Mouse (Mus musculus) cortical plate, adult 2 months (tissue): Measurements from ENCODE around the gene Gtf2h2. TPM values are rescaled to one million over a fixed set of nuclear protein-coding genes. Genes with fewer than 3 reads are reported as not detected.
"Not testable (repeated sequence)": the region's sequence is repeated elsewhere in the genome, so short reads cannot be mapped to it uniquely, and the experiment has no call there.

Experiments
- H3K27ac ChIP-seq: fragments of 200-500 bp; 2 replicates; pipeline ENCODE4 v1.5.1; 2012; ENCODE audit warnings: low read length, control low read depth, inconsistent platforms; ENCODE audit not compliant: insufficient read depth
- H3K4me1 ChIP-seq: fragments of 200-500 bp; 2 replicates; pipeline ENCODE4 v1.6.1; 2011; ENCODE audit warnings: low read length; ENCODE audit not compliant: control insufficient read depth, insufficient read depth
- H3K4me3 ChIP-seq: fragments of 200-500 bp; 2 replicates; pipeline ENCODE4 v1.5.1; 2011; ENCODE audit warnings: mild to moderate bottlenecking, low read length, control low read depth; ENCODE audit not compliant: insufficient read depth
- CTCF ChIP-seq: fragments of 200-500 bp; IDR thresholded peaks from 2 replicates; pipeline ENCODE4 v1.5.1; 2011; ENCODE audit warnings: mild to moderate bottlenecking, control low read depth, low read length; ENCODE audit not compliant: insufficient read depth; ENCODE audit errors: extremely low read depth
- POLR2A ChIP-seq: fragments of 200-500 bp; IDR thresholded peaks from 2 replicates; pipeline ENCODE4 v1.6.1; 2011; ENCODE audit warnings: mild to moderate bottlenecking, low read length, control low read depth; ENCODE audit not compliant: insufficient read depth; ENCODE audit errors: extremely low read depth
- polyA plus RNA-seq: library from polyadenylated mRNA; depleted of rRNA; stranded (reverse); fragments of >200 nt; gene quantifications from 2 replicates; pipeline ENCODE4 v1.2.3, GENCODE M21; 2012

The Gtf2h2 gene
- polyA plus RNA-seq, 1 experiment = 60.7 TPM

DNA sequence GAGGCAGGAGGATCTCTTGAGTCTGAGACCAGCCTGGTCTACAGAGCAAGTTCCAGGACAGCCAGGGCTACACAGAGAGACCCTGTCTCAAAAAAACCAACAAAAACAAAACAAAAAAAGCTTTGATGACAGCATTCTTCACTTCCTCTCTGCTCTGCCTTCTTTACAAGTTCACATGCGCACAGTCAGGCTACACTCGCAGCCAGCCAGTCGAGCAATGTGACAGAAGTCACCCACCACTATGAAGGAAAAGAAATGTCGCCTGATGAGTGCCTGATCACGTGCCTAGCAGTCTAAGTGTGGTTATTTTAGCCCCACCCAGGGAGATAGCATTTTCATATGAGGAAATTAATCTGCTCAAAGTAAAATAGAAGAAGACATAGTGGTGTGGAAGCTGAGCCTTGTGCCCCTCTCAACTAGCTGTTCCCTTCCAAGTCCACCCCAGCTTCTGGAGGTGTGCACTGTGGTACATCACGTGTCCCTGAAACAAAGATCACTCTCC lies 25.3 kb upstream of the Gtf2h2 start:
- H3K27ac ChIP-seq = no peak overlapping the region
- H3K4me3 ChIP-seq = no peak overlapping the region
- no peak for TF ChIP-seq CTCF
- no peak for TF ChIP-seq POLR2A
- H3K4me1 ChIP-seq = no peaks in the 10 kb centered on the region

DNA sequence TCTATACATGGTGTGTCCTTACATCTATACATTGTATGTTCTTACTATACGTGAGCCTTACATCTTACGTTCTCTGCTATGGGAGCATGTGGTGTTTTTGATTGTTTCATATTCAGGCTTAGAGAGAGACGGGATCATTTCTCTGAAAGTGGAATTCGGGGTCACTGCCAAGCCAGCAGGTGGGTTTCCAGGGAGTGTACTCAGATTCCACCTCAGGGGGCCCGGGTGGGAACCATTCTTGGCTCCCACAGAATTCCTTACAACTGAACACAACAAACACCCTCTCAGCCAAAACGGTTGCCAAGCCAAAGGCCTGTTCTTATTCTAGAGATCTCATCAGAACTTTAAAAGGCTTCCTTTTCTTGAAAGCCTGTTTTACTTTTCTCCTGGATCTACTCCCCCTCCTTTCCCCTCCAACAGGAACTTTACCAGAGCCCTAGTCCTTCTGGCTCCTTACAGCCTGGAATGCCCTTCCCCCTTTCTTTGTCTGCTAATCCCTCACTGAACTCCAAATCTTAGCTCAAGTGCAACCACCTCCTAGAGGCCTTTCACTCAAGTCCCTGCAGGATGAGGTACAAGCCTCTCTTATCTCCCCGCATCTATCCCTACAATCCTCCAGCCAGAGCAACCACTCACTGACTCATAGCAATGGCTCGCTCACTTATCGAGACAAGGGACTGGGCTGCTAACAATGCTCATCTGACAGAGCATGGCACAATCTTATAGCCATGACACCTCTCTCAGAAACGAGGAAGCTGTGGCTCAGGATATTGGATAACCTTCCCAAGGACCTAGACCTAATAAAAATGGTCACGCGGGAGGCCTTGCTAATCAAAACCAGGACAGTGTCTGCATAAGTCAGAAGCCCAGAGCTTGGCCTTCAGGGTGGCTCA lies 24.1 kb upstream of the Gtf2h2 start:
- H3K4me1 ChIP-seq = no peaks in the 10 kb centered on the region
- no peak overlapping the region; the same call in 1 of the 2 replicates for H3K27ac ChIP-seq
- no peak overlapping the region for H3K4me3 ChIP-seq
- TF ChIP-seq CTCF = no peak
- TF ChIP-seq POLR2A = no peak

DNA sequence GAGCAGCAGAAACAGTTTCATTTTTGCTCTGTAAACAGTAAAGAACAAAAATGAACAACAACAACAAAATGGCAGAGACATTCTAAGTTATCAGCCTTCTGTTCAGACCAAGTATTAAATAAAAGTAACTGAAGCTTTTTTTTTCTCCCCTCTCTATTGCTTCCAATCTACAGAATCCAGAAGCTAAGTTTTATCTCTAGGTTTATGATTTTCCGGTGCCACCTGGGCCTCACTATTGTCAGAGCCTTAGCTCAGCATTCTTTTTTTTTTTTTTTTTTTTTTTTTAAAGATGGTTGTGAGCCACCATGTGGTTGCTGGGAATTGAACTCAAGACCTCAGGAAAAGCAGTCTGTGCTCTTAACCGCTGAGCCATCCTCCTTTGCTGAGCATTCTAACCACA lies 20.4 kb upstream of the Gtf2h2 start:
- Histone ChIP-seq H3K4me1 (no peaks in the 10 kb centered on the region), H3K4me3 (no peak overlapping the region), H3K27ac (no peak overlapping the region)
- no peak for TF ChIP-seq POLR2A
- no peak for TF ChIP-seq CTCF

DNA sequence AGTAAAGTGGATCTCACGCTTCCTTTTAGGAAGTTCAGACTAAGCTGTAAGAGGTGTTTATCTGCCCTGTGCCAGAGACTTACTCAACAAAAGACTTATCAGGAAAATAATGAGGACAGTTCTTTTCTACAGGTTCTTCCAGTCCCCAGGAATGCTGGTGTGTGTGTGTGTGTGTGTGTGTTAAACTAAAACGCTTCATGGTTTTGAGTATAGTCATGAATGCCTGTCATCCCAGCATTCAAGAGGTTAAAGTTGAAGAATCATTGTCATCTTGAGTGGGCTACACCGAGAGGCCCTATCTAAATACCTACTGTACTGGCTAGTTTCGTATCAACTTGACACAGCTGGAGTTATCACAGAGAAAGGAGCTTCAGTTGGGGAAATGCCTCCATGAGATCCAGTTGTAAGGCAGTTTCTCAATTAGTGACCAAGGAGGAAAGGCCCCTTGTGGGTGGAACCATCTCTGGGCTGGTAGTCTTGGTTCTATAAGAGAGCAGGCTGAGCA lies 19.5 kb upstream of the Gtf2h2 start:
- no peaks in the 10 kb centered on the region for H3K4me1 ChIP-seq
- no peak overlapping the region for H3K4me3 ChIP-seq
- no peak for TF ChIP-seq CTCF
- no peak for TF ChIP-seq POLR2A
- H3K27ac ChIP-seq = no peak overlapping the region

DNA sequence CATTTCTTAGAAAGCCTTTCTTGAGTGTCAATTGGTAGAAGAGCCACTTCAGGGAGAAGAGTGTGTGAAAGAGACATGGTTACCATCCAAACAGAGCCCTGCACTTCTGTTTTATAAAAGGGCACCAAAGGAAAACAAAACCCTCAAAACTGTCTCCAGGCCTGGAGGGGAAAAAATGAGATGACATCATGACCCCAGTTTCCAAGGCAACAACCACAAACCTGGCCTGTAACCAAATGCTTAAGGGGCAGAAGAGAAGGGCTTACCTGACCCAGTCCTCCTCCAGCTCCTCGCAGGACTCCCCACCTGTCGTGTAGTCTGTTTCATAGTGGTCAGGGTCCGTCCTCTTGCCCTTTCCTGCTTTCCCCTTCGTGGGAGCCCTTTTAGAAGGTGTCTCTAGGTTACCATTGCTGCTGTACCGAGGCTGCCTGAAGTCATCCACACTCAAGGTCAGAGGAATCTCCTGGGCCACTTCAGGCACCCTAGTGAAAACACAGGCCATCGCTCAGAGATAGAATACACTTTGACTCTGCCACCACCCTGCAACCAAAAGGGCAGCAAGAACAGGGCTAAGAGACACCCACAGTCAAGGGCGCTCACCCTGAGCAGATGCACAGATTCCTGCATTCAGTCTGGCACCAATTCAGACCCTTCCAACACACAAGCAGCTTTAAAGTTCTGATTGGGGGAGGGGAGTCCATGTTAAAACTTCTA lies 18.9 kb upstream of the Gtf2h2 start:
- no peak overlapping the region for H3K4me3 ChIP-seq
- TF ChIP-seq POLR2A (no peak), CTCF (no peak)
- H3K27ac ChIP-seq = 0 out of 2 replicates have a peak overlapping the region, but pooled peaks have one; percentile 37

DNA sequence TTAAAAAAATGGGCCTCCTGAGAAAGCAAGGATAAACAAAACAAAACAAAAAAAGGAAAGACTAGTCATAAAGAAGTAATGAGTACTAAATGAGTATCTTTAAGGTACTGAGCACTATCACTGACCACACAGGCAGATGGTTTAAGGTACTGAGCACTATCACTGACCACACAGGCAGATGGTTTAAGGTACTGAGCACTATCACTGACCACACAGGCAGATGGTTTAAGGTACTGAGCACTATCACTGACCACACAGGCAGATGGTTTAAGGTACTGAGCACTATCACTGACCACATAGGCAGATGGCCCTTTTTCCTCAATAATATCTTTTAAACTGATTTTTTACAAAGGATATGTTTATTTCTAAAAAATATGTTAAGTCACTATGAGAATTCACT lies 7.2 kb upstream of the Gtf2h2 start:
- not testable (repeated sequence) for H3K4me3 ChIP-seq, H3K27ac ChIP-seq, H3K4me1 ChIP-seq

More for the DNA sequence above, 18.9 kb upstream of the Gtf2h2 start:
- no peaks in the 10 kb centered on the region for H3K4me1 ChIP-seq

DNA sequence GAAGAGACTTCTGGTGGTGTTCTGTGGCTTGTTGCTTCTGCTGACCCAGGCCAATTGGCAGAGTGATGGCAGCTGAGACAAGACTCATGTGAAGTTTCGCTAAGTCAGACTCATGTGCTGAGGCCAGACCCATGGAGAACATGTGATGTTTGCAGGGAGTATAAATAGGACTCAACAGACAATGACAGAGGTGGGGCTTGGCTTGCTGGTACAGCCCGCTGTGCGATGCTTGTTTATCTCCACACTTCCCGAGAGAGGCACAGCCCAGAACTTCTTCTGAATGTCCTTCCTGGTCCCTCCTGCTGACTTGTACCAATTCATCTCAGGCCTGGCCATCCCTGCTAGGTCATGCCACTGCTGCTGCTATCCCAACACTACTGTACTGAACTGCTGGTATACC lies 3.0 kb upstream of the Gtf2h2 start:
- no peak overlapping the region for H3K4me3 ChIP-seq
- no peak for TF ChIP-seq CTCF
- no peak for TF ChIP-seq POLR2A
- H3K27ac ChIP-seq = no peak overlapping the region
- H3K4me1 ChIP-seq = no peaks in the 10 kb centered on the region

DNA sequence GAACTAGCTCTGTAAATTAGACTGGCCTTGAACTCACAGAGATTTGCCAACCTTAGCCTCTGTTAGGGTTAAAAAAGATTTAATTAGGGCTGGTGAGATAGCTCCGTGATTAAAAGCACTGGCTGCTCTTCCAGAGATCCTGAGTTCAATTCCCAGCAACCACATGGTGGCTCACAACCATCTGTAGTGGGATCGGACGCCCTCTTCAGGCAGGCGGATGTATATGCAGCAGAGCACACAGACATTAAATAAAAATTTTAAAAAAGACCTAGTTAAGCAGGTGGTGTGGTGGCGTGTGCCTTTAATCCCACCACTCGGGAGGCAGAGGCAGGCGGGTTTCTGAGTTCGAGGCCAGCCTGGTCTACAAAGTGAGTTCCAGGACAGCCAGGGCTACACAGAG lies 2.0 kb upstream of the Gtf2h2 start:
- not testable (repeated sequence) for H3K4me3 ChIP-seq, H3K4me1 ChIP-seq, H3K27ac ChIP-seq

DNA sequence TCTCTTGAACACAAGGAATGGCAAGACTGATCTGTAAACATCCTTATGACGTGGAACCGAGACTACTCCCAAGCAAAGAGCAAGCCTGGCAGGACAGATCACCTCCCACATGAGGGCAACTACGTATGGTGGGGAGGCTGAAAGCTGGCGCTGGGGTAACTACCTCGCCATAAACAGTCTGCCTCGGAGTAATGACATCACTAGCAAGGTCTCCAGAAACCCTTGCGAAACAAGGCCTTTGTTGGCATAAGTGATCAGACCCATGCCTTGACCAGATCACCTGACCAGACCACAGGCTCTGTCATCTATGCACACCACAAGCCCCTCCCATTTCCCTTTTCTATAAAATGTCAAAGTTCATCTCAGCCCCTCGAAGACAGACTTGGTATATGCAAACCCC lies 934 bp upstream of the Gtf2h2 start:
- no peaks in the 10 kb centered on the region for H3K4me1 ChIP-seq
- H3K27ac ChIP-seq = no peak overlapping the region
- no peak overlapping the region for H3K4me3 ChIP-seq
- TF ChIP-seq POLR2A (no peak), CTCF (no peak)

DNA sequence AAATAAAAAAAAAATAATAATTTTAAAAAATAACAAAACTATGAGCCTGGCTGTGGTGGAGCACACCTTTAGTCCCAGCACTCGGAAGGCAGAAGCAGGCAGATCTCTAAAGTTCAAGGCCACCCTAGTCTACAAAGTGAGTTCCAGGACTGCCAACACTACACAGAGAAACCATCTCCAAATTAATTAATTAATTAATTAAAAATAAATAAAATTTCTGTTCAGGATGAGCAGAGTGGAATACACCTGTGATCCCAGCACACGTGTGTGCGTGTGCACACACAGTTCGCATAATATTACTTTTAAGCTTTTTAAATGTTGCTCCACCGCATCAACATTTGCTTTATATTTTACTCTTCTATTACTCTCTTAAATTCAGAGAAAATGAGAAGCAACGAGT lies 756 bp downstream of the Gtf2h2 start:
- Histone ChIP-seq H3K4me1 (peaks cover 1% of the 10 kb centered on the region; the same call in 1 of the 2 replicates), H3K27ac (no peak overlapping the region)

More for the DNA sequence above, 756 bp downstream of the Gtf2h2 start:
- H3K4me3 ChIP-seq = peak overlapping the region; percentile 92
- no peak for TF ChIP-seq CTCF
